Mouse (Mus musculus) olfactory bulb, adult 2 months (tissue): ENCODE data around the gene Mybl2.

Experiments
- CTCF ChIP-seq: fragments of 200-500 bp; IDR thresholded peaks from 2 replicates; pipeline ENCODE4 v1.5.1; 2012; ENCODE audit warnings: low read depth, mild to moderate bottlenecking, low read length, moderate library complexity; ENCODE audit not compliant: insufficient read depth
- POLR2A ChIP-seq: fragments of 200-500 bp; IDR thresholded peaks from 2 replicates; pipeline ENCODE4 v1.6.1; 2012; ENCODE audit warnings: mild to moderate bottlenecking, low read depth, low read length, moderate library complexity; ENCODE audit not compliant: insufficient read depth

DNA sequence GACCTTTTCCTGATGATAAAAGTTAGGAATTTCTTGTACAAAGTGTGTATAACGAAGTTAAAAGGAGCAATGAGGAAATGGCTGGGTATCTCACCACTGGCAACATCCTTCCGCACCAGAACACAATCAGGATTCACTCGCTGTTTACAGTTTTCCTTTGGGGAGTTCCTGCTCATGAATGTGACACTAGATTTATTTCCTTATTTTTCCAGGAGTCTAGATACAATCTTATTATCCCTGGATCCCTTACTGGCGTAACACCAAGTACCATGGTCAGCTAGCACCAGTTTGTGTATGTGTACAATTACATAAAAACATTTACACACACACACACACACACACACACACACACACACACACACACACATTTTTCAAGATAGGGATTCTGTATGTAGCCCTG, 47.2 kb upstream of the Mybl2 start:
- TF ChIP-seq CTCF: no peak
- TF ChIP-seq POLR2A: no peak
